Mouse (Mus musculus): ENCODE data around the gene Grik4. TPM values are rescaled to one million over a fixed set of nuclear protein-coding genes. Genes with fewer than 3 reads are reported as not detected.

The Grik4 gene
- polyA plus RNA-seq, 1 experiment from 2014 or later, result 1.1 TPM

- Histone ChIP-seq H3K27ac (ENCODE audit: low read depth, low read length) (no peak overlapping the region), H3K4me2 (ENCODE audit: low read depth, low read length, severe bottlenecking) (no peak overlapping the region), H3K9me3 (ENCODE audit: control insufficient read depth, low read length) (no peaks in the 10 kb centered on the region), H3K36me3 (ENCODE audit: control insufficient read depth, insufficient read depth, low read length) (no peaks in the 10 kb centered on the region), H3K4me3 (ENCODE audit: low read depth, low read length) (no peak overlapping the region), H3K27me3 (ENCODE audit: control insufficient read depth, insufficient read depth, low read length) (no peaks in the 10 kb centered on the region), H3K9ac (ENCODE audit: low read length) (no peak overlapping the region), H3K4me1 (replicated peaks; ENCODE audit: control insufficient read depth, insufficient read depth, low read length) (no peaks in the 10 kb centered on the region)
- no peak for DNase-seq (ENCODE audit: low spot score)
- 82% methylated on average over 7 of the region's 7 CpGs for WGBS
- ATAC-seq (replicated peaks; ENCODE audit: low FRiP score), result no peak
These were observed 14.1 kb upstream of the Grik4 start for GRCm38 (mm10) chr9:42958401-42958800.

GRCm38 (mm10) chr9:42948381-42948780 is 4.1 kb upstream of the Grik4 start:
- Histone ChIP-seq H3K27me3 (ENCODE audit: control insufficient read depth, insufficient read depth, low read length) (peaks cover 2% of the 10 kb centered on the region; the same call in 1 of the 2 replicates), H3K4me2 (ENCODE audit: low read depth, low read length, severe bottlenecking) (no peak overlapping the region), H3K9me3 (ENCODE audit: control insufficient read depth, low read length) (no peaks in the 10 kb centered on the region), H3K4me1 (replicated peaks; ENCODE audit: control insufficient read depth, insufficient read depth, low read length) (peaks cover 5% of the 10 kb centered on the region; the same call in 1 of the 2 replicates), H3K9ac (ENCODE audit: low read length) (no peak overlapping the region), H3K4me3 (ENCODE audit: low read depth, low read length) (no peak overlapping the region), H3K36me3 (ENCODE audit: control insufficient read depth, insufficient read depth, low read length) (no peaks in the 10 kb centered on the region), H3K27ac (ENCODE audit: low read depth, low read length) (no peak overlapping the region)
- ATAC-seq (replicated peaks; ENCODE audit: low FRiP score) (no peak), DNase-seq (ENCODE audit: low spot score) (no peak)
- WGBS, result 27% methylated on average over 1 of the region's 1 CpGs

- ATAC-seq (replicated peaks; ENCODE audit: low FRiP score), result no peak
- Histone ChIP-seq H3K4me2 (ENCODE audit: low read depth, low read length, severe bottlenecking) (no peak overlapping the region), H3K9ac (ENCODE audit: low read length) (no peak overlapping the region), H3K4me1 (replicated peaks; ENCODE audit: control insufficient read depth, insufficient read depth, low read length) (peaks cover 7% of the 10 kb centered on the region; the same call in 1 of the 2 replicates), H3K27ac (ENCODE audit: low read depth, low read length) (no peak overlapping the region), H3K9me3 (ENCODE audit: control insufficient read depth, low read length) (no peaks in the 10 kb centered on the region), H3K36me3 (ENCODE audit: control insufficient read depth, insufficient read depth, low read length) (no peaks in the 10 kb centered on the region), H3K27me3 (ENCODE audit: control insufficient read depth, insufficient read depth, low read length) (peaks cover 9% of the 10 kb centered on the region), H3K4me3 (ENCODE audit: low read depth, low read length) (no peak overlapping the region)
- DNase-seq (ENCODE audit: low spot score), result no peak
- WGBS, result 80% methylated on average over 7 of the region's 7 CpGs
These were observed 881 bp upstream of the Grik4 start for GRCm38 (mm10) chr9:42945174-42945573.

- under 1% methylated on average over 50 of the region's 52 CpGs for WGBS
- Histone ChIP-seq H3K4me3 (ENCODE audit: low read depth, low read length) (peak overlapping the region; percentile 79), H3K27ac (ENCODE audit: low read depth, low read length) (no peak overlapping the region), H3K4me2 (ENCODE audit: low read depth, low read length, severe bottlenecking) (peak overlapping the region; percentile 97), H3K9ac (ENCODE audit: low read length) (peak overlapping the region; percentile 63), H3K27me3 (ENCODE audit: control insufficient read depth, insufficient read depth, low read length) (peaks cover 9% of the 10 kb centered on the region), H3K36me3 (ENCODE audit: control insufficient read depth, insufficient read depth, low read length) (no peaks in the 10 kb centered on the region), H3K9me3 (ENCODE audit: control insufficient read depth, low read length) (no peaks in the 10 kb centered on the region), H3K4me1 (replicated peaks; ENCODE audit: control insufficient read depth, insufficient read depth, low read length) (peaks cover 7% of the 10 kb centered on the region; the same call in 1 of the 2 replicates)
- peak; percentile 95 for DNase-seq (ENCODE audit: low spot score)
- ATAC-seq (replicated peaks; ENCODE audit: low FRiP score), result peak; percentile 92
These were observed 278 bp upstream of the Grik4 start for GRCm38 (mm10) chr9:42944536-42945006.

- 2% methylated on average over 9 of the region's 9 CpGs for WGBS
- Histone ChIP-seq H3K9me3 (ENCODE audit: control insufficient read depth, low read length) (no peaks in the 10 kb centered on the region), H3K9ac (ENCODE audit: low read length) (peak overlapping the region; percentile 80), H3K4me1 (replicated peaks; ENCODE audit: control insufficient read depth, insufficient read depth, low read length) (peaks cover 7% of the 10 kb centered on the region; the same call in 1 of the 2 replicates), H3K36me3 (ENCODE audit: control insufficient read depth, insufficient read depth, low read length) (no peaks in the 10 kb centered on the region), H3K27ac (ENCODE audit: low read depth, low read length) (no peak overlapping the region), H3K4me3 (ENCODE audit: low read depth, low read length) (peak overlapping the region; percentile 79), H3K4me2 (ENCODE audit: low read depth, low read length, severe bottlenecking) (peak overlapping the region; percentile 97), H3K27me3 (ENCODE audit: control insufficient read depth, insufficient read depth, low read length) (peaks cover 9% of the 10 kb centered on the region)
- DNase-seq (ENCODE audit: low spot score) (peak; percentile 73), ATAC-seq (replicated peaks; ENCODE audit: low FRiP score) (peak; percentile 9; the same call in 1 of the 2 replicates)
These were observed 1.2 kb downstream of the Grik4 start for GRCm38 (mm10) chr9:42943057-42943529.

GRCm38 (mm10) chr9:42942148-42942547 is 2.1 kb downstream of the Grik4 start:
- no peak overlapping the region for H3K4me3 ChIP-seq (ENCODE audit: low read depth, low read length)
- WGBS, result 43% methylated on average over 4 of the region's 4 CpGs

GRCm38 (mm10) chr9:42932146-42932545 is 12.1 kb downstream of the Grik4 start:
- Histone ChIP-seq H3K27ac (ENCODE audit: low read depth, low read length) (no peak overlapping the region), H3K4me3 (ENCODE audit: low read depth, low read length) (no peak overlapping the region), H3K27me3 (ENCODE audit: control insufficient read depth, insufficient read depth, low read length) (no peaks in the 10 kb centered on the region), H3K4me2 (ENCODE audit: low read depth, low read length, severe bottlenecking) (no peak overlapping the region), H3K9me3 (ENCODE audit: control insufficient read depth, low read length) (no peaks in the 10 kb centered on the region), H3K9ac (ENCODE audit: low read length) (no peak overlapping the region), H3K36me3 (ENCODE audit: control insufficient read depth, insufficient read depth, low read length) (no peaks in the 10 kb centered on the region), H3K4me1 (replicated peaks; ENCODE audit: control insufficient read depth, insufficient read depth, low read length) (no peaks in the 10 kb centered on the region; the same call in none of the 2 replicates)
- ATAC-seq (replicated peaks; ENCODE audit: low FRiP score) (no peak), DNase-seq (ENCODE audit: low spot score) (no peak)
- WGBS, result 73% methylated on average over 7 of the region's 7 CpGs

More at GRCm38 (mm10) chr9:42942148-42942547, 2.1 kb downstream of the Grik4 start:
- H3K4me1 ChIP-seq (replicated peaks; ENCODE audit: control insufficient read depth, insufficient read depth, low read length), result peaks cover 7% of the 10 kb centered on the region; the same call in 1 of the 2 replicates
- no peak overlapping the region for H3K27ac ChIP-seq (ENCODE audit: low read depth, low read length)
- H3K4me2 ChIP-seq (ENCODE audit: low read depth, low read length, severe bottlenecking), result no peak overlapping the region
- H3K9me3 ChIP-seq (ENCODE audit: control insufficient read depth, low read length), result no peaks in the 10 kb centered on the region
- H3K36me3 ChIP-seq (ENCODE audit: control insufficient read depth, insufficient read depth, low read length), result no peaks in the 10 kb centered on the region
- no peak overlapping the region for H3K9ac ChIP-seq (ENCODE audit: low read length)
- DNase-seq (ENCODE audit: low spot score) (no peak), ATAC-seq (replicated peaks; ENCODE audit: low FRiP score) (no peak)
- H3K27me3 ChIP-seq (ENCODE audit: control insufficient read depth, insufficient read depth, low read length), result peaks cover 9% of the 10 kb centered on the region

- Histone ChIP-seq H3K9ac (ENCODE audit: low read length) (no peak overlapping the region), H3K9me3 (ENCODE audit: control insufficient read depth, low read length) (no peaks in the 10 kb centered on the region), H3K4me3 (ENCODE audit: low read depth, low read length) (no peak overlapping the region), H3K27ac (ENCODE audit: low read depth, low read length) (no peak overlapping the region), H3K4me2 (ENCODE audit: low read depth, low read length, severe bottlenecking) (no peak overlapping the region), H3K36me3 (ENCODE audit: control insufficient read depth, insufficient read depth, low read length) (no peaks in the 10 kb centered on the region), H3K27me3 (ENCODE audit: control insufficient read depth, insufficient read depth, low read length) (no peaks in the 10 kb centered on the region), H3K4me1 (replicated peaks; ENCODE audit: control insufficient read depth, insufficient read depth, low read length) (no peaks in the 10 kb centered on the region; the same call in none of the 2 replicates)
- DNase-seq (ENCODE audit: low spot score) (no peak), ATAC-seq (replicated peaks; ENCODE audit: low FRiP score) (no peak)
- WGBS, result 76% methylated on average over 10 of the region's 10 CpGs
These were observed 16.8 kb downstream of the Grik4 start for GRCm38 (mm10) chr9:42927498-42927897.

GRCm38 (mm10) chr9:42926564-42926963 is 17.7 kb downstream of the Grik4 start:
- H3K4me1 ChIP-seq (replicated peaks; ENCODE audit: control insufficient read depth, insufficient read depth, low read length), result peaks cover 2% of the 10 kb centered on the region
- no peak overlapping the region for H3K4me2 ChIP-seq (ENCODE audit: low read depth, low read length, severe bottlenecking)
- H3K4me3 ChIP-seq (ENCODE audit: low read depth, low read length), result no peak overlapping the region
- H3K27ac ChIP-seq (ENCODE audit: low read depth, low read length), result no peak overlapping the region
- no peak for DNase-seq (ENCODE audit: low spot score)
- ATAC-seq (replicated peaks; ENCODE audit: low FRiP score), result no peak
- 84% methylated on average over 6 of the region's 6 CpGs for WGBS
- H3K36me3 ChIP-seq (ENCODE audit: control insufficient read depth, insufficient read depth, low read length), result no peaks in the 10 kb centered on the region
- no peaks in the 10 kb centered on the region for H3K27me3 ChIP-seq (ENCODE audit: control insufficient read depth, insufficient read depth, low read length)
- H3K9ac ChIP-seq (ENCODE audit: low read length), result no peak overlapping the region
- H3K9me3 ChIP-seq (ENCODE audit: control insufficient read depth, low read length), result no peaks in the 10 kb centered on the region

Data from forebrain, embryonic 11.5 days (tissue).